Mouse (Mus musculus): ENCODE measurements around the gene Fbxl16.

The Fbxl16 gene

GRCm38 (mm10) chr17:25808789-25809605 is at the start of gene Fbxl16:
TSS of gene Fbxl16 (plus strand) at chr17:25809085.
- DNase-seq (ENCODE audit: low read depth), result no peak

GRCm38 (mm10) chr17:25760148-25760547 is 48.7 kb upstream of the Fbxl16 start:
- no peak for DNase-seq (ENCODE audit: low read depth)

GRCm38 (mm10) chr17:25761561-25761970 is 47.3 kb upstream of the Fbxl16 start:
- no peak for DNase-seq (ENCODE audit: low read depth)

- no peak for DNase-seq (ENCODE audit: low read depth)
Observed at GRCm38 (mm10) chr17:25762591-25762990, 46.3 kb upstream of the Fbxl16 start.

GRCm38 (mm10) chr17:25765886-25766285 is 43.0 kb upstream of the Fbxl16 start:
- DNase-seq (ENCODE audit: low read depth), result no peak

GRCm38 (mm10) chr17:25769331-25769730 is 39.6 kb upstream of the Fbxl16 start:
- no peak for DNase-seq (ENCODE audit: low read depth)

GRCm38 (mm10) chr17:25773549-25774120 is 35.2 kb upstream of the Fbxl16 start, which contains the start of gene Narfl:
TSS of gene Narfl (plus strand) at chr17:25773776.
- peak; percentile 98 for DNase-seq (ENCODE audit: low read depth)

GRCm38 (mm10) chr17:25775318-25776062 is 33.4 kb upstream of the Fbxl16 start:
- peak; percentile 34 for DNase-seq (ENCODE audit: low read depth)

GRCm38 (mm10) chr17:25777948-25778347 is 30.9 kb upstream of the Fbxl16 start:
- DNase-seq (ENCODE audit: low read depth), result no peak

- no peak for DNase-seq (ENCODE audit: low read depth)
Observed at GRCm38 (mm10) chr17:25781339-25781738, 27.5 kb upstream of the Fbxl16 start.

GRCm38 (mm10) chr17:25783086-25783485 is 25.8 kb upstream of the Fbxl16 start:
- DNase-seq (ENCODE audit: low read depth), result no peak

- DNase-seq (ENCODE audit: low read depth), result peak; percentile 54
Observed at GRCm38 (mm10) chr17:25783861-25784574, 24.9 kb upstream of the Fbxl16 start.

- DNase-seq (ENCODE audit: low read depth), result peak; percentile 97
Observed at GRCm38 (mm10) chr17:25785281-25785745, 23.6 kb upstream of the Fbxl16 start, which contains the start of gene Haghl. TSS of gene Haghl (minus strand) at chr17:25785673.

- no peak for DNase-seq (ENCODE audit: low read depth)
Observed at GRCm38 (mm10) chr17:25786280-25786679, 22.6 kb upstream of the Fbxl16 start, which contains the start of gene Ccdc78. TSS of gene Ccdc78 (plus strand) at chr17:25786580.

GRCm38 (mm10) chr17:25786781-25787504 is 21.9 kb upstream of the Fbxl16 start:
- no peak for DNase-seq (ENCODE audit: low read depth)

GRCm38 (mm10) chr17:25791320-25791842 is 17.5 kb upstream of the Fbxl16 start:
- no peak for DNase-seq (ENCODE audit: low read depth)

- peak; percentile 94 for DNase-seq (ENCODE audit: low read depth)
Observed at GRCm38 (mm10) chr17:25791843-25792527, 16.9 kb upstream of the Fbxl16 start.

- DNase-seq (ENCODE audit: low read depth), result peak; percentile 95
Observed at GRCm38 (mm10) chr17:25792615-25793014, 16.3 kb upstream of the Fbxl16 start, which contains the start of gene Fam173a. TSS of gene Fam173a (minus strand) at chr17:25792901.

- DNase-seq (ENCODE audit: low read depth), result no peak
Observed at GRCm38 (mm10) chr17:25794197-25794596, 14.7 kb upstream of the Fbxl16 start.

GRCm38 (mm10) chr17:25794998-25795397 is 13.9 kb upstream of the Fbxl16 start:
- DNase-seq (ENCODE audit: low read depth), result no peak
